16 mouse cellular contexts compared by ENCODE assay signal in genomic region chr6:145478821-145479271, GRCm38 (mm10).
DNase-seq lines count a peak whose midpoint lies in the region; ATAC-seq and TF ChIP-seq lines count a peak whose summit lies in the region.
"Had no signal": no experiment of that assay in that cellular context is flagged by ENCODE, and none has a peak within 500 bp of the region (broad histone marks: within the 10 kb centered on the region; RNA-seq: fewer than 3 reads in every experiment).

No protein-coding gene starts in this region.

- H3K4me2 ChIP-seq in neural tube, embryonic 13.5 days: no peak overlapping the region
- H3K4me2 ChIP-seq in kidney, postnatal 0 days (ENCODE audit: low read length): no peak overlapping the region
- H3K4me2 ChIP-seq: embryonic facial prominence, embryonic 15.5 days; forebrain, embryonic 12.5 days; heart, embryonic 13.5 days; liver, embryonic 12.5 days had no signal

- H3K4me3 ChIP-seq in neural tube, embryonic 13.5 days: no peak overlapping the region
- no peak overlapping the region for H3K4me3 ChIP-seq in kidney, adult 2 months (ENCODE audit: insufficient read depth, low read depth, low read length)
- H3K4me3 ChIP-seq in kidney, postnatal 0 days (replicated peaks; ENCODE audit: low read depth, low read length): no peak overlapping the region
- H3K4me3 ChIP-seq: embryonic facial prominence, embryonic 15.5 days; forebrain, embryonic 12.5 days; heart, embryonic 13.5 days; liver, embryonic 12.5 days had no signal

- no peak for TF ChIP-seq POLR2A in kidney, adult 2 months (IDR thresholded peaks at IDR 0.05; ENCODE audit: low read depth, low read length)

- 0 out of 2 replicates have a peak overlapping the region, but pooled peaks have one; percentile 22 for H3K9ac ChIP-seq in neural tube, embryonic 13.5 days
- no peak overlapping the region for H3K9ac ChIP-seq in kidney, postnatal 0 days (ENCODE audit: low read depth, low read length)
- H3K9ac ChIP-seq: embryonic facial prominence, embryonic 15.5 days; forebrain, embryonic 12.5 days; heart, embryonic 13.5 days; liver, embryonic 12.5 days had no signal

- no peaks in the 10 kb centered on the region for H3K27me3 ChIP-seq in neural tube, embryonic 13.5 days
- no peaks in the 10 kb centered on the region for H3K27me3 ChIP-seq in kidney, adult 2 months (replicated peaks; ENCODE audit: control insufficient read depth, insufficient read depth, low read length)
- H3K27me3 ChIP-seq in kidney, postnatal 0 days (ENCODE audit: insufficient read depth, low read length): no peaks in the 10 kb centered on the region
- H3K27me3 ChIP-seq: embryonic facial prominence, embryonic 15.5 days; heart, embryonic 13.5 days; liver, embryonic 12.5 days had no signal

- H3K27ac ChIP-seq in neural tube, embryonic 13.5 days (replicated peaks): no peak overlapping the region
- peak overlapping the region; percentile 57 for H3K27ac ChIP-seq in kidney, adult 2 months (ENCODE audit: insufficient read depth, low read depth, low read length)
- H3K27ac ChIP-seq in kidney, postnatal 0 days: peak overlapping the region; percentile 65
- H3K27ac ChIP-seq: embryonic facial prominence, embryonic 15.5 days; forebrain, embryonic 12.5 days; heart, embryonic 13.5 days; hindbrain, postnatal 0 days; liver, embryonic 12.5 days had no signal

- ATAC-seq in neural tube, embryonic 13.5 days (ENCODE audit: low read depth): no peak
- ATAC-seq in kidney, postnatal 0 days (replicated peaks; ENCODE audit: low FRiP score, low read depth): peak; percentile 78
- ATAC-seq: hindbrain, postnatal 0 days; liver, embryonic 12.5 days had no signal

- 84% methylated on average over 4 of the region's 4 CpGs for WGBS in neural tube, embryonic 13.5 days
- WGBS in kidney, adult 2 months: 72% methylated on average over 4 of the region's 4 CpGs
- 62% methylated on average over 4 of the region's 4 CpGs for WGBS in kidney, postnatal 0 days

- no peak for TF ChIP-seq CTCF in kidney, adult 2 months (conservative IDR thresholded peaks at IDR 0.05; ENCODE audit: insufficient read depth, insufficient read length, low read depth, low read length)
- TF ChIP-seq CTCF in kidney, postnatal 0 days (IDR thresholded peaks at IDR 0.05; ENCODE audit: low read depth): no peak

- H3K36me3 ChIP-seq in neural tube, embryonic 13.5 days: no peaks in the 10 kb centered on the region
- no peaks in the 10 kb centered on the region for H3K36me3 ChIP-seq in kidney, adult 2 months (ENCODE audit: control insufficient read depth, insufficient read depth, low read length)
- H3K36me3 ChIP-seq in kidney, postnatal 0 days (ENCODE audit: insufficient read depth, low read length): no peaks in the 10 kb centered on the region
- H3K36me3 ChIP-seq: embryonic facial prominence, embryonic 15.5 days; forebrain, embryonic 12.5 days; G1E; heart, embryonic 13.5 days; liver, embryonic 12.5 days had no signal

- DNase-seq in neural tube, embryonic 10.5 days (ENCODE audit: extremely low spot score, low spot score): no peak
- DNase-seq in kidney, adult 2 months: peak; percentile 66
- DNase-seq in kidney, postnatal 0 days (ENCODE audit: low spot score): no peak
- peak; percentile 62 for DNase-seq in testis, postnatal 14 days (ENCODE audit: low spot score)
- no peak for DNase-seq in thymus, postnatal 0 days (ENCODE audit: low spot score)
- no peak for DNase-seq in ovary, postnatal 10 days (ENCODE audit: low spot score)
- DNase-seq: cerebellum, adult 9-10 months; heart, postnatal 36 days; thymus, adult 2 months had no signal

- peaks cover 16% of the 10 kb centered on the region for H3K4me1 ChIP-seq in neural tube, embryonic 13.5 days (replicated peaks)
- H3K4me1 ChIP-seq in kidney, adult 2 months (ENCODE audit: control insufficient read depth, insufficient read depth, low read length): peaks cover 13% of the 10 kb centered on the region
- peaks cover 22% of the 10 kb centered on the region for H3K4me1 ChIP-seq in kidney, postnatal 0 days (replicated peaks; ENCODE audit: insufficient read depth, low read length)
- H3K4me1 ChIP-seq: liver, embryonic 12.5 days had no signal

- no peaks in the 10 kb centered on the region for H3K9me3 ChIP-seq in neural tube, embryonic 13.5 days
- H3K9me3 ChIP-seq in kidney, postnatal 0 days (replicated peaks; ENCODE audit: low read length): no peaks in the 10 kb centered on the region
- H3K9me3 ChIP-seq: embryonic facial prominence, embryonic 15.5 days; forebrain, embryonic 12.5 days; heart, embryonic 13.5 days; liver, embryonic 12.5 days had no signal

Comparison
In these comparisons a context has a peak if more than half of its experiments do, and no peak if none do; other contexts are left out.
1. DNase-seq: peak in kidney, adult 2 months (single experiment) and testis, postnatal 14 days (single experiment); none in neural tube, embryonic 10.5 days (single experiment), kidney, postnatal 0 days (single experiment), thymus, postnatal 0 days (single experiment) and ovary, postnatal 10 days (single experiment).